In the genomic region with DNA sequence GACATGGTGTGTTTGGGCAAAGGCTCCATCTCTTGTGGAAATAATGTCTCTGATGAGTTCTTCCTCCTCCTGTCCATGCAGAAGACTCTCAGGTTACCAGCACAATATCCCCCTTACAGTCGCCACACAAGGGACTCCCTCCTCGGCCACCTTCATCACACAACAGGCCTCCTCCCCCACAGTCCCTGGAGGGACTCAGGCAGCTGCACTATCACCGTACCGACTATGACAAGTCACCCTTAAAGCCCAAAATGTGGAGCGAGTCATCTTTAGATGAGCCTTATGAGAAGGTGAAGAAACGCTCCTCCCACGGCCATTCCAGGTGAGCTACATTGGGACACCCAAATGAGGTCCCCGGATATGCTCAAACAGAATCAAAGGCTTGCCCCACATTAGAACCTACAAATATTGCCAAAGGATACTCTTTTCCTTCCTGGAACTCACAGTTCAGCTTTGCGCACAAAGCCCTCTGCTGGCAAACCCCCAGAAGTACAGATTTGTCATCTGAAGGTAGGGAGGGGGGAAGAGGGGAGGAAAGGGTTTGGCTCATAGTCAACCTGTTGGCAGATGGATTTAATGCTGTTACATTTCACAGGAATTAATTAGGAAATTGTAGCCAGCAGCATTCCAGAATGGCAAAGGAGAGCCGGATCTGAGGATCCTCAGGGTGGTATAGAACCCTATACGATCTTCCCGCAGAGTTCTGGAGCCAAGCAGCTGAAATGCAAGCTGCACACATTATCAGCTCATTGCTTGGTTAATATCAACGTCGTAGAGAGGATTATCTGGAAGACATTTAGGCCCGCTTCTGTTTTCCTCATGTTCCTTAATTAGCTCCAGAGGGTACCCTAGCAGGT, we compare ENCODE assay signal across 9 mouse cellular contexts. TPM values are rescaled to one million over a fixed set of nuclear protein-coding genes. Genes with fewer than 3 reads are reported as not detected.
DNase-seq lines count a peak whose midpoint lies in the region; ATAC-seq and TF ChIP-seq lines count a peak whose summit lies in the region.
"Had no signal": no experiment of that assay in that cellular context is flagged by ENCODE, and none has a peak within 500 bp of the region (broad histone marks: within the 10 kb centered on the region; RNA-seq: fewer than 3 reads in every experiment).

No protein-coding gene starts in this region.

- H3K4me1 ChIP-seq in kidney, postnatal 0 days (replicated peaks; ENCODE audit: insufficient read depth, low read length) = no peaks in the 10 kb centered on the region
- H3K4me1 ChIP-seq in liver, adult 2 months (ENCODE audit: control insufficient read depth, insufficient read depth, low read length) = no peaks in the 10 kb centered on the region
- H3K4me1 ChIP-seq in neural tube, embryonic 13.5 days (replicated peaks) = peaks cover 22% of the 10 kb centered on the region

- H3K27me3 ChIP-seq in kidney, postnatal 0 days (ENCODE audit: insufficient read depth, low read length) = no peaks in the 10 kb centered on the region
- no peaks in the 10 kb centered on the region for H3K27me3 ChIP-seq in liver, adult 2 months (ENCODE audit: control insufficient read depth, insufficient read depth, low read length)
- H3K27me3 ChIP-seq in neural tube, embryonic 13.5 days = no peaks in the 10 kb centered on the region
- H3K27me3 ChIP-seq: heart, embryonic 13.5 days had no signal

- no peak overlapping the region for H3K27ac ChIP-seq in kidney, postnatal 0 days
- no peak overlapping the region for H3K27ac ChIP-seq in liver, adult 2 months (replicated peaks; ENCODE audit: insufficient read depth, low read depth, low read length)
- H3K27ac ChIP-seq in neural tube, embryonic 13.5 days (replicated peaks) = no peak overlapping the region
- H3K27ac ChIP-seq: heart, embryonic 13.5 days had no signal

- peaks cover 43% of the 10 kb centered on the region for H3K36me3 ChIP-seq in kidney, postnatal 0 days (ENCODE audit: insufficient read depth, low read length)
- H3K36me3 ChIP-seq in liver, adult 2 months (ENCODE audit: control insufficient read depth, insufficient read depth, low read length) = no peaks in the 10 kb centered on the region; the same call in 1 of the 2 replicates
- peaks cover 73% of the 10 kb centered on the region for H3K36me3 ChIP-seq in neural tube, embryonic 13.5 days

- H3K9me3 ChIP-seq in kidney, postnatal 0 days (replicated peaks; ENCODE audit: low read length) = no peaks in the 10 kb centered on the region
- no peaks in the 10 kb centered on the region for H3K9me3 ChIP-seq in neural tube, embryonic 13.5 days
- H3K9me3 ChIP-seq: heart, embryonic 13.5 days had no signal

- no peaks in the 10 kb centered on the region for H3K79me2 ChIP-seq in liver, adult 2 months (ENCODE audit: control insufficient read depth, insufficient read depth, low read length)

- no peak overlapping the region for H3K4me3 ChIP-seq in kidney, postnatal 0 days (replicated peaks; ENCODE audit: low read depth, low read length)
- H3K4me3 ChIP-seq in liver, adult 2 months (ENCODE audit: insufficient read depth, low read depth, low read length) = no peak overlapping the region
- no peak overlapping the region for H3K4me3 ChIP-seq in neural tube, embryonic 13.5 days
- H3K4me3 ChIP-seq: heart, embryonic 13.5 days had no signal

- WGBS in kidney, postnatal 0 days = 40% methylated on average over 15 of the region's 15 CpGs
- WGBS in liver, adult 2 months = 53% methylated on average over 15 of the region's 15 CpGs
- 56% methylated on average over 15 of the region's 15 CpGs for WGBS in neural tube, embryonic 13.5 days

- no peak for ATAC-seq in kidney, postnatal 0 days (replicated peaks; ENCODE audit: low FRiP score, low read depth)
- ATAC-seq in neural tube, embryonic 13.5 days (ENCODE audit: low read depth) = peak; percentile 51; the same call in 1 of the 2 replicates

- H3K4me2 ChIP-seq in kidney, postnatal 0 days (ENCODE audit: low read length) = no peak overlapping the region
- no peak overlapping the region for H3K4me2 ChIP-seq in neural tube, embryonic 13.5 days
- H3K4me2 ChIP-seq: heart, embryonic 13.5 days had no signal

- no peak for TF ChIP-seq POLR2A in liver, adult 2 months (IDR thresholded peaks at IDR 0.05; ENCODE audit: extremely low read depth, insufficient read depth, low read length)

- H3K9ac ChIP-seq in kidney, postnatal 0 days (ENCODE audit: low read depth, low read length) = no peak overlapping the region
- no peak overlapping the region for H3K9ac ChIP-seq in liver, adult 2 months (ENCODE audit: low read depth, low read length)
- no peak overlapping the region for H3K9ac ChIP-seq in neural tube, embryonic 13.5 days
- H3K9ac ChIP-seq: heart, embryonic 13.5 days had no signal

- peak; percentile 30 to 47 for DNase-seq in CD8-positive naive resting alpha-beta T cell, adult 2 months (ENCODE audit: low read depth in 2 of 2, low spot score in 2 of 2)
- peak; percentile 77 for DNase-seq in ZHBTc4 (ENCODE audit: low read depth, low spot score)
- DNase-seq in cerebellum, postnatal 36 days = peak; percentile 77 to 78
- peak; percentile 55 to 69 for DNase-seq in gastrocnemius, postnatal 4 days (ENCODE audit: low spot score in 2 of 2)
- peak; percentile 91 for DNase-seq in kidney, postnatal 0 days (ENCODE audit: low spot score)
- DNase-seq in liver, adult 2 months (ENCODE audit: extremely low read depth, low read depth, low spot score) = peak; percentile 21
- DNase-seq in urinary bladder, postnatal 36 days (ENCODE audit: low spot score in 2 of 2) = peak; percentile 30 to 55

- TF ChIP-seq CTCF in kidney, postnatal 0 days (IDR thresholded peaks at IDR 0.05; ENCODE audit: low read depth) = peak; percentile 86
- TF ChIP-seq CTCF in liver, adult 2 months (IDR thresholded peaks at IDR 0.05; ENCODE audit: low read depth, low read length) = peak; percentile 56

RNA-seq across cellular contexts. Expression of a gene that starts 50.7 kb away (rescaled TPM):
- 10 to 100 TPM; 31.2 to 39.1 TPM for total RNA-seq in gastrocnemius, postnatal 4 days (2021)
- polyA plus RNA-seq in kidney, postnatal 0 days (2015; fragmentation: Nextera tagmentation; extraction: Ambion mirVana) = 24.3 and 28.2 TPM in 2 replicates
- 28.6 and 40.9 TPM in 2 replicates for total RNA-seq in liver, adult 2 months (2014; rRNA removed)
- 6.5 and 7.8 TPM in 2 replicates for polyA plus RNA-seq in liver, adult 2 months (2012; rRNA removed)
- polyA plus RNA-seq in neural tube, embryonic 13.5 days (2015; fragmentation: Nextera tagmentation; extraction: Ambion mirVana) = 42.6 and 43.5 TPM in 2 replicates

Comparison
In these comparisons a context has a peak if more than half of its experiments do, and no peak if none do; other contexts are left out.
1. DNase-seq: peak in every context shown above with its lines; median percentile 91 in kidney, postnatal 0 days; 78 in cerebellum, postnatal 36 days; 77 in ZHBTc4; 62 in gastrocnemius, postnatal 4 days; 42 in urinary bladder, postnatal 36 days; 38 in CD8-positive naive resting alpha-beta T cell, adult 2 months; 21 in liver, adult 2 months.